ENCODE assay signal across 8 mouse cellular contexts in the genomic region with DNA sequence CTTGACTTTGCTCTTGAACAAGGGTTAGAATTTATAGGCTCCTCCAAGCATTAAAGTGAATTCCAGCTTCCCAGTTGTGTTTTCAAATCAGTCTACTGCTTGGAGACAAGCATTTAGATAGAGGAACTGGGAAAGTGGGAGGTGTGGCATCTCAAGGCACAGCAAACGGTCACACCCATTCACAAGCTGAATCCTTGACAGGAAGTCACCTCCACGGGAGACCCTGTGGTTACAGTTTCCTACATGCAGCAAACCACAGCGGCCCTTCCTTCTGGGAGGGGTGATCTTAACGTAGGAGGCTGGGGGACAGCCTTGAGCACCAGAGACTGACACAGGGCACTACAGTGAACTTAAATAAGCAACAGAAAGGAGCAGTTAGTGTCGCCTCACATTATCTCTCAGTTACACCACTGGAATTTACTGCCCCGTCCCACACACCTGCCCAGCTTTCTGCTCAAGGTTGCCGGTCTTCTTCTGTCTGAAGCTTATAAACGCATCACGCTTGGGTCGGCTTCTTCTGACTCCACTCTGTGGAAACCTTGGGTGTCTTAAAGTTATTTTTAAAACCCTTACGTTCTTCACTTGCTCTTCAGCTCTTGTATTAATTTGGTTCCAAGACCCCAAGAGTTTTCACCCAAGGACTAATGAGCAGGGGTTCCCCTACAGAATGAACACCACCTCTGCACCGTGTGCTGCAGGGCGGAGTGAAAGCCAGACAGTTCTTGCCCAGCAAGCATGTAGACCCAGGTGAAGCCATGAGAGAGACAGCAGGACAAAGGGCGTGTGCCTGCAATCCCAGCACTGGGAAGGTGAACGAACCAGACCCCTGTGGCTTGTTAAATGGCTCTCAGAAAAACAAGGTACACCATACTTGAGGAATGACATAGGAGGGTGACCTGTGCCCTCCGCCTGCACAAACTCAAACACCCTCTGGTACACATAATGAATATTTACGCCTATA.
DNase-seq lines count a peak whose midpoint lies in the region; ATAC-seq and TF ChIP-seq lines count a peak whose summit lies in the region.

No protein-coding gene starts in this region.

- in situ Hi-C loops in CH12.LX (cut with MboI; ENCODE audit: low pct_ligation_motif_present, low pct_unique_long_range_greater_than_20kb, low sequenced_read_pairs), result no loop called here

- dilution Hi-C loops in CH12.LX (cut with MboI; ENCODE audit: extremely low pct_ligation_motif_present, extremely low pct_unique_long_range_greater_than_20kb, low sequenced_read_pairs), result no loop called here

- H3K79me2 ChIP-seq in CH12.LX (replicated peaks; ENCODE audit: control insufficient read depth, extremely low read depth, insufficient read depth, poor library complexity, severe bottlenecking), result no peaks in the 10 kb centered on the region

- no peak overlapping the region for H3K9ac ChIP-seq in CH12.LX (ENCODE audit: insufficient read depth, low read depth)
- H3K9ac ChIP-seq in intestine, embryonic 14.5 days (ENCODE audit: low read length), result no peak overlapping the region
- H3K9ac ChIP-seq in midbrain, embryonic 13.5 days (replicated peaks), result no peak overlapping the region
- no peak overlapping the region for H3K9ac ChIP-seq in heart, embryonic 12.5 days

- TF ChIP-seq EP300 in CH12.LX (IDR thresholded peaks at IDR 0.05; ENCODE audit: low read length), result peak; percentile 83

- peaks cover 16% of the 10 kb centered on the region for H3K9me3 ChIP-seq in CH12.LX (replicated peaks; ENCODE audit: low read length)
- H3K9me3 ChIP-seq in intestine, embryonic 14.5 days (ENCODE audit: control insufficient read depth, low read length), result no peaks in the 10 kb centered on the region
- H3K9me3 ChIP-seq in midbrain, embryonic 13.5 days, result no peaks in the 10 kb centered on the region
- H3K9me3 ChIP-seq in heart, embryonic 12.5 days (replicated peaks), result 0 out of 2 replicates have a peak, but pooled peaks cover 5% of the 10 kb centered on the region

- WGBS in intestine, embryonic 14.5 days, result 49% methylated on average over 17 of the region's 17 CpGs
- 53% methylated on average over 17 of the region's 17 CpGs for WGBS in midbrain, embryonic 13.5 days
- 46% methylated on average over 17 of the region's 17 CpGs for WGBS in heart, embryonic 12.5 days

- intact Hi-C loops in heart, postnatal 14 days (cut with DNase I), result no loop called here

- peak; percentile 29 for ATAC-seq in intestine, embryonic 14.5 days (replicated peaks; ENCODE audit: low FRiP score, low TSS enrichment, low read depth)
- peak; percentile 64 for ATAC-seq in midbrain, embryonic 13.5 days
- ATAC-seq in heart, embryonic 12.5 days (ENCODE audit: insufficient number of reproducible peaks, low FRiP score), result no peak

- peak; percentile 90 for DNase-seq in heart, adult 11 months
- no peak for DNase-seq in heart, postnatal 14 days
- DNase-seq in CH12.LX (ENCODE audit: extremely low read depth), result peak; percentile 82
- DNase-seq in intestine, embryonic 14.5 days (ENCODE audit: low spot score), result no peak
- DNase-seq in right cerebral cortex, postnatal 4 days, result no peak
- DNase-seq in testis, postnatal 14 days (ENCODE audit: low spot score), result no peak

- H3K4me3 ChIP-seq in CH12.LX (replicated peaks in 1 of 3; ENCODE audit: low read depth in 2 of 3, low read length in 2 of 3, poor library complexity in 1 of 3), result peak overlapping the region in 1 of 3 experiments; percentile 13
- no peak overlapping the region for H3K4me3 ChIP-seq in intestine, embryonic 14.5 days (ENCODE audit: low read depth, low read length)
- no peak overlapping the region for H3K4me3 ChIP-seq in midbrain, embryonic 13.5 days (replicated peaks)
- no peak overlapping the region for H3K4me3 ChIP-seq in heart, embryonic 12.5 days

- peak overlapping the region; percentile 0; the same call in 1 of the 2 replicates for H3K27ac ChIP-seq in CH12.LX (ENCODE audit: insufficient read depth, low read depth)
- peak overlapping the region; percentile 57 for H3K27ac ChIP-seq in intestine, embryonic 14.5 days (ENCODE audit: low read depth)
- no peak overlapping the region for H3K27ac ChIP-seq in midbrain, embryonic 13.5 days
- H3K27ac ChIP-seq in heart, embryonic 12.5 days (ENCODE audit: poor library complexity, severe bottlenecking), result no peak overlapping the region

- H3K4me1 ChIP-seq in CH12.LX (ENCODE audit: control insufficient read depth in 1 of 2, insufficient read depth in 2 of 2), result peaks cover 14 to 50% of the 10 kb centered on the region in 2 experiments
- peaks cover 12% of the 10 kb centered on the region for H3K4me1 ChIP-seq in intestine, embryonic 14.5 days (replicated peaks; ENCODE audit: control insufficient read depth, insufficient read depth, low read length)
- peaks cover 25% of the 10 kb centered on the region for H3K4me1 ChIP-seq in midbrain, embryonic 13.5 days (replicated peaks)
- H3K4me1 ChIP-seq in heart, embryonic 12.5 days (replicated peaks), result peaks cover 28% of the 10 kb centered on the region

- no peak for TF ChIP-seq CTCF in CH12.LX (conservative IDR thresholded peaks at IDR 0.05 in 1 of 2, IDR thresholded peaks at IDR 0.05 in 1 of 2; ENCODE audit: low read depth in 2 of 2, low read length in 2 of 2)

- peak overlapping the region; percentile 23 for H3K4me2 ChIP-seq in CH12.LX (ENCODE audit: insufficient read depth, low read depth, poor library complexity, severe bottlenecking)
- H3K4me2 ChIP-seq in intestine, embryonic 14.5 days (ENCODE audit: low read length), result peak overlapping the region; percentile 20
- no peak overlapping the region for H3K4me2 ChIP-seq in midbrain, embryonic 13.5 days (replicated peaks)
- H3K4me2 ChIP-seq in heart, embryonic 12.5 days, result no peak overlapping the region

- TF ChIP-seq RAD21 in CH12.LX (IDR thresholded peaks at IDR 0.05; ENCODE audit: low read depth, low read length), result no peak; the same call in 1 of the 2 replicates

- no peak; the same call in 1 of the 2 replicates for TF ChIP-seq POLR2A in CH12.LX (IDR thresholded peaks at IDR 0.05; ENCODE audit: low read depth, low read length)

- H3K27me3 ChIP-seq in CH12.LX (replicated peaks), result no peaks in the 10 kb centered on the region
- H3K27me3 ChIP-seq in intestine, embryonic 14.5 days (replicated peaks; ENCODE audit: control insufficient read depth, insufficient read depth, low read length), result no peaks in the 10 kb centered on the region
- no peaks in the 10 kb centered on the region for H3K27me3 ChIP-seq in midbrain, embryonic 13.5 days
- H3K27me3 ChIP-seq in heart, embryonic 12.5 days (replicated peaks), result no peaks in the 10 kb centered on the region

- H3K36me3 ChIP-seq in CH12.LX (replicated peaks in 1 of 2; ENCODE audit: control insufficient read depth in 1 of 2, insufficient read depth in 1 of 2, low read length in 1 of 2), result no peaks in the 10 kb centered on the region
- H3K36me3 ChIP-seq in intestine, embryonic 14.5 days (ENCODE audit: control insufficient read depth, insufficient read depth, low read length), result no peaks in the 10 kb centered on the region
- no peaks in the 10 kb centered on the region for H3K36me3 ChIP-seq in midbrain, embryonic 13.5 days
- H3K36me3 ChIP-seq in heart, embryonic 12.5 days, result no peaks in the 10 kb centered on the region

TF ChIP-seq in CH12.LX, 34 proteins besides CTCF, POLR2A, EP300 and RAD21:
- TF ChIP-seq IRF4 (IDR thresholded peaks at IDR 0.05; ENCODE audit: low read depth, low read length) (peak; percentile 85), TCF12 (IDR thresholded peaks at IDR 0.05; ENCODE audit: low read depth, low read length) (peak; percentile 43; the same call in 1 of the 2 replicates), CHD2 (IDR thresholded peaks at IDR 0.05; ENCODE audit: low read length) (peak; percentile 37; the same call in 1 of the 2 replicates), USF2 (conservative IDR thresholded peaks at IDR 0.05; ENCODE audit: low read depth, low read length) (no peak), USF1 (IDR thresholded peaks at IDR 0.05; ENCODE audit: low read depth, low read length) (no peak), ETS1 (conservative IDR thresholded peaks at IDR 0.05; ENCODE audit: low read depth, low read length) (peak; percentile 84), MEF2A (IDR thresholded peaks at IDR 0.05; ENCODE audit: borderline replicate concordance, low read depth, low read length) (peak; percentile 53), ELF1 (IDR thresholded peaks at IDR 0.05; ENCODE audit: low read depth, low read length) (peak; percentile 42; the same call in 1 of the 2 replicates), UBTF (IDR thresholded peaks at IDR 0.05; ENCODE audit: low read depth, low read length) (no peak), MAZ (IDR thresholded peaks at IDR 0.05; ENCODE audit: low read depth, low read length) (peak; percentile 38; the same call in 1 of the 2 replicates), JUND (conservative IDR thresholded peaks at IDR 0.05; ENCODE audit: low read depth, low read length) (no peak), SMC3 (IDR thresholded peaks at IDR 0.05; ENCODE audit: low read depth, low read length) (no peak; the same call in 1 of the 2 replicates), BHLHE40 (IDR thresholded peaks at IDR 0.05; ENCODE audit: low read depth, low read length) (peak; percentile 87), MYC (IDR thresholded peaks at IDR 0.05; ENCODE audit: low read depth, low read length) (no peak), NRF1 (IDR thresholded peaks at IDR 0.05; ENCODE audit: low read depth, low read length) (no peak), KAT2A (IDR thresholded peaks at IDR 0.05; ENCODE audit: insufficient replicate concordance, low read length) (no peak), ZKSCAN1 (IDR thresholded peaks at IDR 0.05; ENCODE audit: borderline replicate concordance, low read depth, low read length) (no peak), E2F4 (IDR thresholded peaks at IDR 0.05; ENCODE audit: insufficient replicate concordance, low read depth, low read length) (no peak), MAFK (IDR thresholded peaks at IDR 0.05; ENCODE audit: insufficient replicate concordance, low read length) (no peak), GABPA (IDR thresholded peaks at IDR 0.05; ENCODE audit: insufficient replicate concordance, low read depth, low read length) (no peak), JUN (IDR thresholded peaks at IDR 0.05; ENCODE audit: insufficient read depth, low read depth, low read length) (no peak), HCFC1 (IDR thresholded peaks at IDR 0.05; ENCODE audit: low read depth, low read length) (no peak), RCOR1 (conservative IDR thresholded peaks at IDR 0.05; ENCODE audit: low read depth, low read length) (no peak), ZNF384 (IDR thresholded peaks at IDR 0.05; ENCODE audit: low read depth, low read length) (no peak)
TF ChIP-seq in CH12.LX: peak in this region for 8.

Comparison
In these comparisons a context has a peak if more than half of its experiments do, and no peak if none do; other contexts are left out.
1. DNase-seq: peak in heart, adult 11 months (single experiment) and CH12.LX (single experiment); none in heart, postnatal 14 days (0 of 2), intestine, embryonic 14.5 days (single experiment), right cerebral cortex, postnatal 4 days (single experiment) and testis, postnatal 14 days (single experiment).
2. H3K27ac ChIP-seq: peak in CH12.LX (single experiment) and intestine, embryonic 14.5 days (single experiment); none in midbrain, embryonic 13.5 days (single experiment) and heart, embryonic 12.5 days (single experiment).
3. H3K4me2 ChIP-seq: peak in CH12.LX (single experiment) and intestine, embryonic 14.5 days (single experiment); none in midbrain, embryonic 13.5 days (single experiment) and heart, embryonic 12.5 days (single experiment).